Mouse (Mus musculus) ES-E14 (cell line): Measurements from ENCODE around the gene Fem1a.

Experiments used
- CHD2 ChIP-seq: IDR thresholded peaks from 2 replicates; pipeline ENCODE4 v1.6.1; 2014; ENCODE audit warnings: mild to moderate bottlenecking, low read depth, low read length, inconsistent platforms
- ZC3H11A ChIP-seq: IDR thresholded peaks from 2 replicates; pipeline ENCODE4 v1.6.1; 2012; ENCODE audit warnings: low read depth, mild to moderate bottlenecking, inconsistent platforms, low read length, borderline replicate concordance
- ZNF384 ChIP-seq: IDR thresholded peaks from 2 replicates; pipeline ENCODE4 v1.6.1; 2012; ENCODE audit warnings: low read depth, low read length, inconsistent platforms

GRCm38 (mm10) chr17:56278340-56278739, 21.7 kb downstream of the Fem1a start:
- no peak for TF ChIP-seq ZNF384
- no peak for TF ChIP-seq ZC3H11A
- no peak for TF ChIP-seq CHD2
